Mouse (Mus musculus) MEL (cell line): Measurements from ENCODE around the gene Cdip1. TPM values are rescaled to one million over a fixed set of nuclear protein-coding genes. Genes with fewer than 3 reads are reported as not detected.

ENCODE experiments used
- DNase-seq: peaks from one replicate; pipeline ENCODE4 v3.0.0; 2011; ENCODE audit warnings: low read depth, low spot score
- H3K27ac ChIP-seq: 2 replicates; pipeline ENCODE4 v1.5.1; 2012; ENCODE audit warnings: low read depth, mild to moderate bottlenecking, control low read depth, low read length, moderate library complexity; ENCODE audit not compliant: control insufficient read depth
- H3K27me3 ChIP-seq, 2 experiments: fragments of 150-350 bp in 1 of 2; sonication (generic) in 1 of 2; 2 replicates each; pipeline ENCODE4 v1.6.1; 2012; ENCODE audit warnings: low read length in 2 of 2, mild to moderate bottlenecking in 2 of 2, improper control_type of control experiment in 1 of 2, moderate library complexity in 1 of 2; ENCODE audit not compliant: insufficient read depth in 2 of 2, control insufficient read depth in 1 of 2
- H3K36me3 ChIP-seq, 2 experiments: 2 replicates each; pipeline ENCODE4 v1.6.1; 2012 to 2014; ENCODE audit warnings: low read length in 2 of 2, improper control_type of control experiment in 1 of 2, inconsistent platforms in 1 of 2, mild to moderate bottlenecking in 1 of 2; ENCODE audit not compliant: insufficient read depth in 2 of 2, control insufficient read depth in 1 of 2
- H3K4me1 ChIP-seq, 2 experiments: fragments of 150-350 bp in 1 of 2; sonication (generic) in 1 of 2; 2 replicates each; pipeline ENCODE4 v1.6.1; 2012; ENCODE audit warnings: low read length in 2 of 2, improper control_type of control experiment in 1 of 2, mild to moderate bottlenecking in 1 of 2; ENCODE audit not compliant: insufficient read depth in 2 of 2, control insufficient read depth in 1 of 2
- H3K4me3 ChIP-seq, 2 experiments: fragments of 150-350 bp in 1 of 2; sonication (generic) in 1 of 2; 2 replicates each; pipeline ENCODE4 v1.5.1; 2012; ENCODE audit warnings: low read depth in 2 of 2, low read length in 2 of 2, mild to moderate bottlenecking in 2 of 2, moderate library complexity in 2 of 2, control low read depth in 1 of 2, improper control_type of control experiment in 1 of 2; ENCODE audit not compliant: control insufficient read depth in 1 of 2, insufficient read depth in 1 of 2
- H3K79me2 ChIP-seq: 2 replicates; pipeline ENCODE4 v1.6.1; 2012; ENCODE audit warnings: mild to moderate bottlenecking, low read length, moderate library complexity; ENCODE audit not compliant: control insufficient read depth, poor library complexity, insufficient read depth
- H3K9ac ChIP-seq: 2 replicates; pipeline ENCODE4 v1.6.1; 2012; ENCODE audit warnings: low read depth, mild to moderate bottlenecking, control low read depth, low read length, moderate library complexity; ENCODE audit not compliant: control insufficient read depth, poor library complexity, severe bottlenecking
- H3K9me3 ChIP-seq: fragments of 150-350 bp; sonication (generic); replicated peaks from 2 replicates; pipeline ENCODE4 v1.6.1; 2012; ENCODE audit warnings: mild to moderate bottlenecking, low read length, improper control_type of control experiment, moderate library complexity; ENCODE audit not compliant: insufficient read depth
- CHD1 ChIP-seq: IDR thresholded peaks from 2 replicates; pipeline ENCODE4 v1.6.1; 2012; ENCODE audit warnings: low read depth, mild to moderate bottlenecking, inconsistent platforms, low read length, improper control_type of control experiment
- CTCF ChIP-seq, 3 experiments: IDR thresholded peaks in 2 of 3; conservative IDR thresholded peaks in 1 of 3; 2 replicates each; pipeline ENCODE4 v1.5.1; 2011 to 2012; ENCODE audit warnings: low read length in 3 of 3, low read depth in 2 of 3, mild to moderate bottlenecking in 2 of 3, improper control_type of control experiment in 1 of 3, inconsistent platforms in 1 of 3, mixed read lengths in 1 of 3, moderate library complexity in 1 of 3; ENCODE audit not compliant: control insufficient read depth in 1 of 3, insufficient read depth in 1 of 3, poor library complexity in 1 of 3, severe bottlenecking in 1 of 3
- E2F4 ChIP-seq: IDR thresholded peaks from 2 replicates; pipeline ENCODE4 v1.6.1; 2011; ENCODE audit warnings: low read depth, low read length, improper control_type of control experiment, borderline replicate concordance
- ELF1 ChIP-seq: IDR thresholded peaks from 2 replicates; pipeline ENCODE4 v1.6.1; 2014; ENCODE audit warnings: low read depth, mild to moderate bottlenecking, inconsistent platforms, low read length, improper control_type of control experiment, moderate library complexity
- EP300 ChIP-seq, 2 experiments: IDR thresholded peaks; 2 replicates each; pipeline ENCODE4 v1.6.1; 2011; ENCODE audit warnings: improper control_type of control experiment in 2 of 2, low read length in 2 of 2, low read depth in 1 of 2, mild to moderate bottlenecking in 1 of 2
- ETS1 ChIP-seq: IDR thresholded peaks from 2 replicates; pipeline ENCODE4 v1.6.1; 2012; ENCODE audit warnings: low read depth, mild to moderate bottlenecking, inconsistent platforms, low read length, improper control_type of control experiment, moderate library complexity
- GABPA ChIP-seq: IDR thresholded peaks from 2 replicates; pipeline ENCODE4 v1.6.1; 2012; ENCODE audit warnings: low read depth, mild to moderate bottlenecking, inconsistent platforms, low read length, improper control_type of control experiment, moderate library complexity
- GATA1 ChIP-seq: IDR thresholded peaks from 2 replicates; pipeline ENCODE4 v1.6.1; 2011; ENCODE audit warnings: low read depth, low read length, improper control_type of control experiment
- JUND ChIP-seq: IDR thresholded peaks from 2 replicates; pipeline ENCODE4 v1.6.1; 2011; ENCODE audit warnings: low read depth, mild to moderate bottlenecking, improper control_type of control experiment, low read length
- KAT2A ChIP-seq: conservative IDR thresholded peaks from 2 replicates; pipeline ENCODE4 v1.6.1; 2012; ENCODE audit warnings: low read depth, low read length, improper control_type of control experiment, inconsistent platforms
- MAX ChIP-seq: IDR thresholded peaks from 2 replicates; pipeline ENCODE4 v1.6.1; 2011; ENCODE audit warnings: low read length, improper control_type of control experiment
- MEF2A ChIP-seq: IDR thresholded peaks from 2 replicates; pipeline ENCODE4 v1.6.1; 2014; ENCODE audit warnings: low read depth, mild to moderate bottlenecking, inconsistent platforms, low read length, improper control_type of control experiment; ENCODE audit not compliant: poor library complexity, insufficient replicate concordance, severe bottlenecking; ENCODE audit errors: extremely low read depth
- MXI1 ChIP-seq: IDR thresholded peaks from 2 replicates; pipeline ENCODE4 v1.6.1; 2011; ENCODE audit warnings: mild to moderate bottlenecking, low read depth, low read length, improper control_type of control experiment
- MYC ChIP-seq: IDR thresholded peaks from 2 replicates; pipeline ENCODE4 v1.6.1; 2011; ENCODE audit warnings: low read depth, mild to moderate bottlenecking, low read length, improper control_type of control experiment, moderate library complexity
- NELFE ChIP-seq: IDR thresholded peaks from 2 replicates; pipeline ENCODE4 v1.6.1; 2011; ENCODE audit warnings: low read depth, low read length, improper control_type of control experiment
- NRF1 ChIP-seq: IDR thresholded peaks from 2 replicates; pipeline ENCODE4 v1.6.1; 2014; ENCODE audit warnings: low read depth, mild to moderate bottlenecking, inconsistent platforms, low read length, improper control_type of control experiment, moderate library complexity; ENCODE audit not compliant: poor library complexity, insufficient read depth, severe bottlenecking
- RAD21 ChIP-seq: IDR thresholded peaks from 2 replicates; pipeline ENCODE4 v1.6.1; 2011; ENCODE audit warnings: mild to moderate bottlenecking, low read depth, low read length, improper control_type of control experiment
- SMC3 ChIP-seq: IDR thresholded peaks from 2 replicates; pipeline ENCODE4 v1.6.1; 2011; ENCODE audit warnings: low read depth, low read length, improper control_type of control experiment
- TAL1 ChIP-seq: IDR thresholded peaks from 2 replicates; pipeline ENCODE4 v1.6.1; 2012; ENCODE audit warnings: mild to moderate bottlenecking, inconsistent platforms, low read length, moderate library complexity, mixed read lengths
- TBP ChIP-seq: IDR thresholded peaks from 2 replicates; pipeline ENCODE4 v1.8.0; 2011; ENCODE audit warnings: low read depth, low read length, improper control_type of control experiment
- UBTF ChIP-seq: IDR thresholded peaks from 2 replicates; pipeline ENCODE4 v1.6.1; 2012; ENCODE audit warnings: low read depth, mild to moderate bottlenecking, inconsistent platforms, low read length, improper control_type of control experiment, moderate library complexity, borderline replicate concordance; ENCODE audit not compliant: insufficient read depth
- USF1 ChIP-seq: IDR thresholded peaks from 2 replicates; pipeline ENCODE4 v1.6.1; 2014; ENCODE audit warnings: low read depth, mild to moderate bottlenecking, inconsistent platforms, low read length, improper control_type of control experiment, moderate library complexity
- USF2 ChIP-seq, 2 experiments: IDR thresholded peaks; 2 replicates each; pipeline ENCODE4 v1.6.1; 2011 to 2012; ENCODE audit warnings: improper control_type of control experiment in 2 of 2, low read length in 2 of 2, borderline replicate concordance in 1 of 2, inconsistent platforms in 1 of 2, low read depth in 1 of 2, mild to moderate bottlenecking in 1 of 2; ENCODE audit not compliant: insufficient read depth in 1 of 2
- polyA plus RNA-seq, 2 experiments: library from polyadenylated mRNA; stranded (reverse) in 1 of 2; unstranded in 1 of 2; fragments of >175 nt in 1 of 2; fragments of >200 nt in 1 of 2; gene quantifications; 2 replicates each; pipeline versions ENCODE4 v1.2.1 to v1.2.4; 2012; ENCODE audit warnings: low replicate concordance in 2 of 2, low read depth in 1 of 2; ENCODE audit not compliant: insufficient read length in 2 of 2, insufficient read depth in 1 of 2, missing spikeins in 1 of 2
- total RNA-seq: library from RNA; depleted of rRNA; stranded (reverse); fragments of 300-350 nt; gene quantifications from 2 replicates; pipeline ENCODE4 v1.2.3, GENCODE M21; 2012

Gene Cdip1
- total and polyA plus RNA-seq, 3 experiments: 24.8 to 97.8 (median 32.8) TPM

- TF ChIP-seq GABPA: 0 out of 2 replicates have a peak, but pooled peaks have one; percentile 17
- peak; percentile 93 for TF ChIP-seq MAX
- no peak for TF ChIP-seq EP300 (IDR thresholded peaks at IDR 0.05; ENCODE audit: low read depth in 1 of 2, low read length in 2 of 2)
- no peak for TF ChIP-seq GATA1
- peak; percentile 68; the same call in 1 of the 2 replicates for TF ChIP-seq MYC
These were observed at the start of gene Cdip1 (continued) for GRCm38 (mm10) chr16:4789810-4790559.

GRCm38 (mm10) chr16:4839552-4839951 lies 49.5 kb upstream of the Cdip1 start:
- TF ChIP-seq ELF1 (no peak), KAT2A (no peak), USF2 (IDR thresholded peaks at IDR 0.05; ENCODE audit: borderline replicate concordance in 1 of 2, insufficient read depth in 1 of 2, low read depth in 1 of 2, low read length in 2 of 2) (no peak), UBTF (no peak), SMC3 (no peak), MXI1 (no peak), USF1 (no peak), MEF2A (no peak), MAX (no peak)
- TF ChIP-seq, all 39 proteins: peak for 0
- H3K79me2 ChIP-seq: no peaks in the 10 kb centered on the region
- no peaks in the 10 kb centered on the region for H3K36me3 ChIP-seq
- peaks cover 0 to 3% of the 10 kb centered on the region in 2 experiments; a peak in 2 of 4 replicates for H3K27me3 ChIP-seq
- DNase-seq: no peak
- H3K9me3 ChIP-seq: no peaks in the 10 kb centered on the region
- no peak overlapping the region for H3K9ac ChIP-seq
- no peak overlapping the region for H3K27ac ChIP-seq
- no peaks in the 10 kb centered on the region for H3K4me1 ChIP-seq
- H3K4me3 ChIP-seq: no peak overlapping the region

- Histone ChIP-seq H3K9me3 (no peaks in the 10 kb centered on the region), H3K36me3 (no peaks in the 10 kb centered on the region), H3K9ac (no peak overlapping the region), H3K79me2 (no peaks in the 10 kb centered on the region), H3K4me3 (no peak overlapping the region), H3K4me1 (peaks cover 0 to 2% of the 10 kb centered on the region in 2 experiments; a peak in 1 of 4 replicates), H3K27me3 (peaks cover 0 to 2% of the 10 kb centered on the region in 2 experiments; a peak in 1 of 4 replicates), H3K27ac (no peak overlapping the region)
- DNase-seq: no peak
- TF ChIP-seq EP300 (IDR thresholded peaks at IDR 0.05; ENCODE audit: low read depth in 1 of 2, low read length in 2 of 2) (no peak), UBTF (no peak), JUND (no peak), CHD1 (no peak), TBP (no peak), TAL1 (no peak), MXI1 (no peak), CTCF (IDR thresholded peaks at IDR 0.05 in 2 of 3, conservative IDR thresholded peaks at IDR 0.05 in 1 of 3; ENCODE audit: control insufficient read depth in 1 of 3, insufficient read depth in 1 of 3, low read depth in 2 of 3, low read length in 3 of 3, poor library complexity in 1 of 3, severe bottlenecking in 1 of 3) (no peak), MAX (no peak), NRF1 (no peak), E2F4 (no peak), KAT2A (no peak), ETS1 (no peak), RAD21 (no peak), NELFE (no peak)
These were observed 47.5 kb upstream of the Cdip1 start for GRCm38 (mm10) chr16:4837631-4838030.
